Mouse (Mus musculus) megakaryocyte, adult 5-6 weeks (primary cell): ENCODE data around the gene Cttnbp2nl. TPM values are rescaled to one million over a fixed set of nuclear protein-coding genes. Genes with fewer than 3 reads are reported as not detected.
A peak's percentile ranks its signal among the peaks of the same experiment; 100 is the strongest.

ENCODE experiments used
- ATAC-seq: 2 replicates; pipeline ENCODE4 v1.8.0; 2016; ENCODE audit warnings: mild to moderate bottlenecking, inconsistent platforms; ENCODE audit not compliant: poor library complexity, severe bottlenecking
- total RNA-seq, 2 experiments: library from RNA; stranded (forward) in 1 of 2; stranded (reverse) in 1 of 2; fragments of 153-499, 151-499 nt in 1 of 2; fragments of 221-1000, 200-1000 nt in 1 of 2; gene quantifications; 2 replicates each; pipeline versions ENCODE4 v1.2.3 to v1.2.4; 2015 to 2017

The Cttnbp2nl gene
- total RNA-seq, 2 experiments from 2014 or later, result 0.58 to 1.4 TPM

DNA sequence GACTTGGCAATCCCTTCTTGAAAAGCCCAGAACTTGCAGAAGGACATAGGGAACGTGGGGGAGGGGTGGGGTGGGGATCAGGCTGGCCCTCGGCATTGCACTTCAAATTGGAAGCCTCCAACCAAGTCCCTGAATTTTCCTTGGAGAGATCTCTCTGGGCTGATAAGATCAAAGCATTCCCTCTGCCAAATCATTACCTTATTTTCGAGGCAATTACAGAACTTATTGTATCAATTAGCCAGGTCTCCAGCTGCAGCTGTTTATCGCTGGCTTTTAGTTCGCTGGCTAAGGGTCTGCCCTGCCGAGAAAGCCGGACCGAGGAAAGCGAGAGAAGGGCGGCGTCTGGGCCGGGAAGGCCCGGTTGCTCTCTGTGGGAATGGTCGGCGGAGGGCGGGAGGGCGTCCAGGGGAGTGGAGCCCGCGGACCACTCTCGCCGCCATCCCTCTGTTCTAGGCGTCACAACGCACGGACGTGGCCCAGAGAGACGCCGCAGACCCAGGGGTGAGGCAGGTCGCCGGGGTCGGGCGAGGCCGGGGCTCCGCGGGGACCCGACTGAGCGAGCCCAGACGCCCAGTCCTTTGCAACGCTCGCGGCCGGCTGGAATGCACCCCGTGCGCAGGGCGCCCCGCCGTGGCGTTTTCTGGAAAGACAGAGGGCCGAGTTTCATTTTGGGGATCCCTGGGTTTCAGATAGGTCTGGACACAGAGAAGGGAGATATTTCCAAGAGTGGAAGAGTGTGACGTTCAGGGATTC lies 85.2 kb downstream of the Cttnbp2nl start:
- ATAC-seq, result peak; percentile 89

DNA sequence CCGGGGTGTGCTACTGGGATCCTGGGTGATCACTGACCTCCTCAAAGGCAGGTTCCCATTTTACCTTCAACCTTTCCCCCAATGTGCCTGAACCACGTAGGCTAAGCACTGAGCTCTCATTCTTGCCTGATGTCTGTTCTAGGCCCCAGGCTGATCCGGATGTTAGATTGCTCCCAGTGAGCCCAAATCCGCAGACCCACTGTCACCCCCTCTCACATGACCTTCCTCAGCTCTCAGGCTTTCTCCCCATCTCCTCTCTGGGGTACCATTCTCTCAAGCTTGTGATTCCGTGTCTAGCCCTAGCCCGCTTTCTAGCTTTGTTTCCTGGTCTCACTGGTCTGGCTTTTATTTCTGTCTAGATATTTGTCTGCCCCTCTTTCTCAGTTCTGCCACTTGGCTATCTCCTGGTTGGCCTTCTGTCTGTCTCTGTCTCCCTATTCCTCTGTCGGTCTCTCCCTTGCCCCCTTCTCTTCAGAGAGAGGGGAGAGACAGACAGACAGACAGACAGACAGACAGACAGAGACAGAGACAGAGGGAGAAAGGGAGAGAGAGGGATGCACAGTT lies 86.9 kb downstream of the Cttnbp2nl start:
- no peak for ATAC-seq

DNA sequence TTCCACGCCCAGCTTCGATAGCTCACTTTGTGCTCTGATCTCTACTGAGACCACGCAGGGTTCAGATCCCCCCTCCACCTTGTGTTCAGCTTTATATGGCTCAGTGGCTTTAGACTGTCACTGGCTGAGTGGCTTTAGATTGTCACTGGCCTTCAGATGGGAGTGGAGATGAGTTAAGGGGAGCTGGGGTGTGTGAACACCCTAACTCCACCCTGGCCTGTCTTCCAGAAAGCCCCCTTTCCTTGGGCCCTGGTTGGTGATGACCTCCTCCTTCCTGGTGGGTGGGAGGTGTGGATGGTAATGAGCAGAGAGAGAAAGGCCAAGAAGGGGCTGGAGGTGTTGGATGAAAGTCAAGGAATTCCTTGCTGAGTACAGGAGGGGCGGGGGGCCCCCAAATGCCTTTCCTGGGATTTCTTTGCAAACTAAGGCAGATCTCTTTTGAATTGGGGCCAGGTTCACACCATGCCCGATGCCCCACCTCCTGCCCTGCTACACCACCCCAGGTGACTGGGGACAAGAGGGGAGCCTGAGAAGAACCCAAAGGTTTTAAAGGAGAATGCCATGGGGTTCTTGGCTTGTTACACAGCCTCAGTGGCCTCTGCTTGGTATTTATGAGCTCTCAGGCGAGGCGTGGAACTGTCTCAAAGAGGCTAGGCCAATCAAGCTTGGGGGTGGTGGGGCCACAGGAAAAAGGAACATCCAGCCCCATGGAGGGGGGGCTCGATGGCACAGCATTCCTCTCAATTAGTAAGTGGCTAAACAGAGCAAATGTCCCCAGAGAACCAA lies 87.7 kb downstream of the Cttnbp2nl start:
- ATAC-seq, result no peak

DNA sequence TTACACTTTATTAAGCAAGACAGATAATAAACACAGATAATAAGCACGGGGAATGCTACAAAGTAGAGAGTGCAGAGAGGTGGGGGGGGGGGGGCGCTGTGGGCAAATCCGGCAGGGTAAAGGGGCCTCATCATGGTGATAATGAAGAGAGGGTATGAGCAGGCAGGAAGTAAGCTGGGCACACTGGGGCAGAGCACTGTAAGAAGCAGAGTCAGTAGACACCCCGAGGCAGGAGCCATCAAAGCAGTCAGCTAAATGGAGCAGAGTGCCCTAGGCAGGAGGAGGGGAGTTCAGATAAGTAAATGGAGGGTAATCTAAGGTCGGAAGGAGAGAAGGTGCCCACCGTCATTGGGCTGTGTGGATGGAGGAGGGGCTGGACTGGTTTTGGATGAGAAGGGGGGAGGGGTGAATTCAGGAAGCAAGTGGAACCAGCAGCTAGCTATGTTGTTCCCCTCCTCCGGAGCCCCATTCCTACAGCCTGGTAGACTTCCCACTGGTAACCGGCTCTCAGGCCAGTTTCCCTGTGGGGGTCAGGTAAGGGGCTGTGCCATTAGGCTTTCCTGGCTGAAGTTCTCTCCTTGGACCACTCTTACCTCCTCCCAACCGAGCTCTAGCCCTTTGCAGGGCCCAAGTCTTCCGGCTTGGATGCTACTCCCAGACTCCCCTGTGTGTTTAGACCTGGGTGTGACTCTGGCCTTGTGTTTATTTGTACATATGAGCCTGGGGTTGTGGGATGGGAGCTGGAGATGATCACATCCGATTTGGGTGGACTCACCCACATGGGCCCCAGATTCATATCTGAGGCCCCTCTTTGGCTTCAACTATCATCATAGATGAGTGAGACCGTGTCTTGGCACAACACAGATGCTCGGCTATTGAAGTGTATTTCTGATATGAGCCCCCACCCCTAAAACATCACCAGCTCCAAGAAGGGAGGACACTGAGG lies 89.3 kb downstream of the Cttnbp2nl start:
- ATAC-seq, result no peak; the same call in 1 of the 2 replicates

DNA sequence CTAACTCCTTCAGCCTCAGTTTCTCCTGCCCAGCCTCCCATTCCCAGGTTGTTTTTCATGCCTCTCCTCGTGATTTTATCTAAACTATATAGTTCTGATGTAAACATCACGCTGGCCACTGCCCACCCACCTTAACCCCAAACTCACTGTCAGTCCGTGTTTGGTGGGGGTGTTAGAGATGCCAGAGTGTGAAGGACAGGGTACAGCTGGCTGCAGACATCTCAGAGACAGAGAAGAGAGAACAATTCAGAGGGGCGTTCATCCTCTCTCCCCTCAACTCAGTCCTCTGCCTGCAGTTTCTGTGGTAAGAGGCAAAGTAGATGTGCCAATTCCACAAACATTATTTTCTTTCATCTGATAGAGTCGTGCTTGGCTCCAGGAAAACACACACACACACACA lies 90.1 kb downstream of the Cttnbp2nl start:
- ATAC-seq, result no peak

DNA sequence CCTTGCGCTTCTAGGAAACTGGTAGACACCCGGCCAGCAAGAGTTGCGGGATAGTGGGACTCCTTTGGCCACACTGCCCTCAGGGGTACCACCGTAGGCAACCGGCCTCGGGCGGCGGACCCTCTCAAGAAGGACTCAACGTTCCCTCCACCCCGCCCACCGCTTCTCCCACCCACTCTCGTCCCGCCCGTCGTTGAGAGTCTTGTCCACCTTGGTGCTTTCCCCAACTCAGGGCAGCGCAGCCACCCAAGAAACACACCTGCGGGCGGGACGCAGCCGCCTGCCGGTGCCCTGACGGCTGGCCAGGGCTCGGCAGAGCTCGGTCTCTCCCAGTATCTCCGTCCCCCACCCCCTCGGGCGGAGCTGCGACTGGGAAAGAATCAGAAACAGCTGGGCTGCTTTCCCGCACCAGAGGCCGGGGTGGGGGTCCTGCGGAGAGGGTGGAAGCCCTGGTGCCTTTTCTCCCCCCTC lies 90.8 kb downstream of the Cttnbp2nl start:
- ATAC-seq, result no peak

DNA sequence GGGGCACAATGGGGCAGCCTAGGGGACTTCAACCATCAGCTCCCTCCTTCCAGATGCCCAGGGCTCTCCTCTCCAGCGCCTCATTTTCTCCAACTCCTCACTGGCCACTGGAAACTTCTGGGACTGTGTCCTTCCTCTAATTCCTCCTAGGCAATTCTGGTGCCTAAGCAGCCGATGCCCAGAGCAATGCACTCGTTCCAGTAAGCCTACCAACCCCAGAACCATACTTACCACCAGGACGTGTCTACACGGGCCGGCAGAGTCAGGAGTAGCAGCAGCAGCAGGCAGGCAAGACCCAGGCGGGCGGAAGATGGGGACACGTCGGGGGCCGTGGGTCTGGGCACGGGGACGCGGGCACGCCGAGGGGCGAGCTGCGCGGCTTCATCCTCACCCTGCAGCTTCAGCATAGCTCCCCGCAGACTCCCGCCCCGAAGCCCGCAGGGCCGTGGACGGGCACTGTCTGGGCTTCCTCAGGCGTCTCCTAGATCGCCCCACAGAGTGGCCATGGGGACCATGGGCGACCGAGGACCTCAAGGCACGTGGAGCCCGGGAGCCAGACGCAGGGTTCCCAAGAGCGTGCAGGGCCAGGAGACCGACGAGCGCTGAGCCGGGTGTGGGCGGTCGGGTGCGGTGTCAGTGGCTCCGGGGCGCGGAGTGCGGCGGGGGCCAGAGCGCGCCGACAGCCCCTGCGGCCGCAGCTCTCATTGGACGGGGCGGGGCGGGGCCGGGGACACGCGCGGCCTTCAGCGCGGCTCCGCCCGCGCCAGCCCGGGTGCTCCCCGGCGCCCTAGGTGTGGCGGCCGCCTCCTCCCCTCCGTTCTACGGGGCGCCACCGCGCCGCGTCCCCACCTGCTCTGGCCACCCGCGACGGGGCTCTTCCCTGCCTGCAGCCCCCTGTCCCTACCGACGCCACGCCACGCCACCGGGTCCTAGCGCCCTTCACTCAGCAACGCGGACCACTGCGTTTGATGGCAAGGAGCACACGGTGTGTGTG lies 91.6 kb downstream of the Cttnbp2nl start, which contains the start of gene Wnt2b:
Gene Wnt2b, minus strand, starts transcription at position 856 of the 994 bp plus-strand sequence.
- no peak; the same call in 1 of the 2 replicates for ATAC-seq

DNA sequence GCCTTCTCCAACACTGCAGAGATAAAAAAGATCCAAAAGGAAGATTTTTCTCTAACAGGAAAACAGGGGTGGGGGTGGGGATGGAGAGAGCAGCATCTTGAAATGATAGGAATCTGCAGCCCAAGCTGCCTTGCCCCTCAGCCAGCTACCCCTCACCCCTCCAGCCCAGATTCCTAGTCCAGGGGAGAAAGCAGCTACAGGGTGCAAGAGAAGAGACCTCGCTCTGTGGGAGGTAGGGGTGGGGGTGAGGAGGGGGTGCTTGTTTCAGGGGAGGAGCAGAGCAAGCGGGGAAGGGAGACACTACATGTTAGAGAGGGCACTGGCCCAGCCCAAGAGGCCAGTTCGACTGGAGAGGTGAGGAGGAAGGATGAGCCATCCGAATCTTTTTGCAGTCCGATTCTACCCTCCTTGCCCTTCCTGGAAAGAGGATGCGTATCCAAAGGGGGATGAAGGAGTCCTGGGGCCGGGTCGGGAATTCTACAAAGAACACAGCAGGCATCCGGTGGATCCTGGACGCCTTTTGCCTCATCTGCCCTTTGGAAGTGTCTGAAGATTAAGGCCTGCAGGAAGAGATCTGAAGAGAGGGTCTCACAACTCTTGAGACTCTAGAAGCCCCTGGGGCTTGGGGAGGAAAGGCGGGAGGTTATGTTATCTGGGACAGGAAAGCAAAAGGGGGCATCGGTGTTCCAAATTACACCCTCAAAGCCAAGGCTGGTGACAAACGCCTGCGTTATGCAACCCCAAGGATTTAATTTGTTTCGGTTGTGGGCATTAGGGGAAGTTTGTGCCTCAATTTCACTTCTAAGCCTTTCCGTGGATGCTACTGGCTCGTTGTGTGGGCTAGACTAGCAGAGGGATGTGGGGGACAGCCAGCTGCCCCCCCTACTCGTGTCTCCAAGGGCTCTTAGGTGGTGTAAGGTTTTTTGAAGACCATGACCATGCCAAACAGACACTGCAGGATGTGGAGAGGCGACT lies 92.6 kb downstream of the Cttnbp2nl start:
- peak; percentile 54 for ATAC-seq

DNA sequence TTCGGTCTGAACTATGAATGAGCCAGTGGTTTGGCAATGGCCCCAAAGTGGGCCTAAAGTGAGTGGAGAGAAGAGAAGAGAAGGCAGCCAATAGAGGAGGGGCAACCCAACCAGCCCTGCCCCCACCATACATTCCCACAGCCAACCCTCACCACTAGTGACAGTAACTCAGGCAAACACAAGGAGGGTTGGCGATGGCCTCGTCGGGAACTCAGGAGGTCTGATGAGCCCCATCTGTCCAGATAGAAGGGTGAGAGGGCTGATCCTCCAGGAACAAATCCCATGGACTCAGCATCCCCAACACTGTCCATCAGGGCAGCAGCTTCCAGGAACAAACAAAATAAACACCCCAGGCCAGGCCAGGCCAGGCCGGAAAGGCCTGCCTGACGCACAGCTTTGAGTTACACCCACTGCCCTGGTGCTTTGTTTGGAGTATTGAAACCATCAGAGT lies 96.8 kb downstream of the Cttnbp2nl start:
- no peak for ATAC-seq

DNA sequence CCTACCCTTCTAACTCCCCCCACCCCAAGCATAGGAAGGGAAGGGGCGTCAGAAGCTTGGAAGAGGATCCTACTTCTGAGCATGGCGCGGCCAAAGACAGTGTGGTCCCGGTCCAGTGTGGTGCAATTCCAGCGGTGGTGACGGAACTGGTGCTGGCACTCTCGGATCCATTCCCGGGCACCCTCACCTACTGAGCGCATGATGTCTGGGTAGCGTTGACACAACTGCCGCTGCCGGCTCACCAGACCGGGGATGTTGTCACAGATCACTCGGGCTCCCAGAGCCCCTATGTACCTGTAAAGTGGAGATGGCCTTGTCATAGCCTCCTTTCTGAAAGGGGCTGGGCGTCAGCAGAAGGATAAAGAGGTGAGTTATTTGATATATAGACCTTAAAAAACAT lies 98.4 kb downstream of the Cttnbp2nl start:
- no peak for ATAC-seq

DNA sequence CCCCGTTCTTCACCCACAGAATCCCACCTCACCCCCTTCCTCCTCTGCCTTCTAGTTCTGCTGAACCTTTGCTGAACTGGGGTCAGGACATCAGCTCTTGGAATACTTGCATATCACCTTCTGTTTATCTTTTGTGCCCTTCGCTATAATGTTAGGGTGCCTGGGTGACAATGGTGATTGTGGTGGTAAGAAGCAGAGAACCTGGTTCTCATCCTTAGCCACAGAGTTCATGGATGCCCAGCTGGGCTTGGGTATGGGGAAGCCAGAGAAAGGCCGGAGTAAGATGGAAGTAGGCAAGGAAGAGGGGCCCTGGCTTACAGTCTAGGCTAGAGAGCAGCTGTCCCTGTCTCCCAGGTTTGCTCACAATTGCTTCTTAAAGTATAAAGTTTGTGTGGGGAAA lies 98.8 kb downstream of the Cttnbp2nl start:
- no peak for ATAC-seq

DNA sequence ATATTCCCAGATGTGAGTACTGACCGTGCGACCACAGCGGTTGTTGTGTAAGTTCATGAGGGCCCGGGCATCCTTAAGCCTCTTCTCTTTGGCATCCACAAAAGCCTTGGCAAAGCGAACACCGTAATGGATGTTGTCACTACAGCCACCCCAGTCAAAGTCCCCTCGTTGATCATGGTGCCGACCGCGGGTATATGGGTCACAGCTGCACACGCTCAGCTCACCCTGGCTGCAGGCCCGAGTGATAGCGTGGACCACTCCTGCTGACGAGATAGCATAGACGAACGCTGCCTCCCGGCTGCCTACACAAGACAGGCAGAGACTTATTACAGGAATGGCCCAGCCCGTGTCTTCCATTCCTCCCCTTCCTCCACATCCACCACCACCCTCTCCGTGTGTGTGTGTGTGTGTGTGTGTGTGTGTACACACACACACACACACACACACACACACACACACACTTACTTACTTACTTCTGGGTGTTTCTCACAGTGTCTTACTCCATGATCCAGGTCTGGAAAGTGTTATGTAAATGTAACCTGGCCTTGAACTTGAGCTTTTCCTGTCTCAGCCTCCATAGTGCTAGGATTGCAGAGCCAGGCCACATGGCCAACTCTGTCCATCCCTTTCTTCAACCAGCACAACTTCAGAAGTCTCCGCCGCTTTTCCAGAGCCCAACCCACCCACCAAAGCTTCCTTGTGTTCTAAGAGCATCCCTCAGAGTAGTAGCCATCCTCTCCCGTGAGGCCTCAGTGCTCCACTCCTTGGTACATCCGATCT lies 99.9 kb downstream of the Cttnbp2nl start:
- ATAC-seq, result no peak

Other genes starting within 250 kb of the Cttnbp2nl start
- gene Mov10, start 234.6 kb downstream of the Cttnbp2nl start, total RNA-seq (2015), result 8.3 and 8.4 TPM in 2 replicates
- gene Mov10, start 234.6 kb downstream of the Cttnbp2nl start, total RNA-seq (2017), result 3.8 TPM in 2 replicates
- 23.3 and 31.8 TPM in 2 replicates for gene St7l, start 189.1 kb downstream of the Cttnbp2nl start, total RNA-seq (2015)
- 27.9 and 30.4 TPM in 2 replicates for gene St7l, start 189.1 kb downstream of the Cttnbp2nl start, total RNA-seq (2017)
- 365 and 394 TPM in 2 replicates for gene Capza1, start 188.6 kb downstream of the Cttnbp2nl start, total RNA-seq (2015)
- 404 and 425 TPM in 2 replicates for gene Capza1, start 188.6 kb downstream of the Cttnbp2nl start, total RNA-seq (2017)
- not detected in 2 replicates for gene Wnt2b, start 91.2 kb downstream of the Cttnbp2nl start, total RNA-seq (2015)
- not detected in 2 replicates for gene Wnt2b, start 91.2 kb downstream of the Cttnbp2nl start, total RNA-seq (2017)
- gene 4930564D02Rik, start 13.7 kb upstream of the Cttnbp2nl start, total RNA-seq (2015), result not detected in 2 replicates
- not detected in 2 replicates for gene 4930564D02Rik, start 13.7 kb upstream of the Cttnbp2nl start, total RNA-seq (2017)